Mouse (Mus musculus): ENCODE results near the gene Pitpnm2. TPM values are rescaled to one million over a fixed set of nuclear protein-coding genes. Genes with fewer than 3 reads are reported as not detected.

Pitpnm2 gene
- total and polyA plus RNA-seq, 3 experiments, result 7.0 to 22.2 TPM; not detected in 1

- peaks cover 4 to 15% of the 10 kb centered on the region in 2 experiments; a peak in 3 of 4 replicates for H3K4me1 ChIP-seq (ENCODE audit: control insufficient read depth in 1 of 2, insufficient read depth in 2 of 2, low read length in 2 of 2)
- no peaks in the 10 kb centered on the region for H3K9me3 ChIP-seq (replicated peaks; ENCODE audit: insufficient read depth, low read length)
- H3K9ac ChIP-seq (ENCODE audit: control insufficient read depth, low read depth, low read length, poor library complexity, severe bottlenecking), result no peak overlapping the region
- TF ChIP-seq HCFC1 (IDR thresholded peaks at IDR 0.05; ENCODE audit: low read depth, low read length) (no peak), RCOR1 (IDR thresholded peaks at IDR 0.05; ENCODE audit: low read depth, low read length) (peak; percentile 48; the same call in 1 of the 2 replicates), SMC3 (IDR thresholded peaks at IDR 0.05; ENCODE audit: low read depth, low read length) (no peak), EP300 (IDR thresholded peaks at IDR 0.05; ENCODE audit: low read depth in 1 of 2, low read length in 2 of 2) (peak; percentile 49 to 58; a peak in 3 of 4 replicates), TCF12 (IDR thresholded peaks at IDR 0.05; ENCODE audit: low read depth, low read length) (peak; percentile 53; the same call in 1 of the 2 replicates)
- H3K27me3 ChIP-seq (ENCODE audit: control insufficient read depth in 1 of 2, insufficient read depth in 2 of 2, low read length in 2 of 2), result no peaks in the 10 kb centered on the region
- DNase-seq (ENCODE audit: low read depth, low spot score), result peak; percentile 43
- no peaks in the 10 kb centered on the region for H3K79me2 ChIP-seq (ENCODE audit: control insufficient read depth, insufficient read depth, low read length, poor library complexity)
- H3K4me3 ChIP-seq (ENCODE audit: control insufficient read depth in 1 of 2, insufficient read depth in 1 of 2, low read depth in 2 of 2, low read length in 2 of 2), result no peak overlapping the region
- peaks cover 0 to 4% of the 10 kb centered on the region in 2 experiments; a peak in 2 of 4 replicates for H3K36me3 ChIP-seq (ENCODE audit: control insufficient read depth in 1 of 2, insufficient read depth in 2 of 2, low read length in 2 of 2)
- peak overlapping the region; percentile 3; the same call in 1 of the 2 replicates for H3K27ac ChIP-seq (ENCODE audit: control insufficient read depth, low read depth, low read length)
Measured at GRCm38 (mm10) chr5:124204127-124204794, 45.3 kb downstream of the Pitpnm2 start.

DNA sequence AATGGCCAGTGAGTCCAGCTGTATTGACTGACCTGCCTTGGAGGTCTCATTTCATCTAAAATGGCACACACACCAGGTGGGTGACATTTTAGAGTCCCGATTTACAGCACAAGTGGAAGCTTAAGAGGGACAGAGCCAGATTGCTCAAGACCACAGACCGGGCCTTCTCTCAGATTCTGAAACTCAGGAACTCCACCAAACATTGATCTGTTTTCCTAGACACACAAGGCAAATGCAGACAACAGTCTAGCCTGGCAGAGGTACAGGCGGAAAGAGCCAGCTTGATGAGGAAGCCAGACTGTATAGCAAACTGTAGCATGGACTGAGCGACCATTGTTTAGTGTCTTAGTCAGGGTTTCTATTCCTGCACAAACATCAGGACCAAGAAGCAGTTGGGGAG is 46.3 kb downstream of the Pitpnm2 start:
- TF ChIP-seq ZKSCAN1 (IDR thresholded peaks at IDR 0.05; ENCODE audit: low read depth, low read length), result no peak
- no peak for TF ChIP-seq POLR2AphosphoS5 (IDR thresholded peaks at IDR 0.05; ENCODE audit: borderline replicate concordance, low read depth, low read length)
- no peak for TF ChIP-seq RCOR1 (IDR thresholded peaks at IDR 0.05; ENCODE audit: low read depth, low read length)
- no peak for TF ChIP-seq MAZ (IDR thresholded peaks at IDR 0.05; ENCODE audit: low read depth, low read length)
- no peak for TF ChIP-seq JUND (IDR thresholded peaks at IDR 0.05; ENCODE audit: low read depth, low read length)
- H3K4me3 ChIP-seq (ENCODE audit: control insufficient read depth in 1 of 2, insufficient read depth in 1 of 2, low read depth in 2 of 2, low read length in 2 of 2), result no peak overlapping the region
- DNase-seq (ENCODE audit: low read depth, low spot score), result no peak
- peaks cover 0 to 4% of the 10 kb centered on the region in 2 experiments; a peak in 2 of 4 replicates for H3K36me3 ChIP-seq (ENCODE audit: control insufficient read depth in 1 of 2, insufficient read depth in 2 of 2, low read length in 2 of 2)
- H3K9me3 ChIP-seq (replicated peaks; ENCODE audit: insufficient read depth, low read length), result no peaks in the 10 kb centered on the region
- H3K27ac ChIP-seq (ENCODE audit: control insufficient read depth, low read depth, low read length), result no peak overlapping the region
- peaks cover 4 to 15% of the 10 kb centered on the region in 2 experiments; a peak in 3 of 4 replicates for H3K4me1 ChIP-seq (ENCODE audit: control insufficient read depth in 1 of 2, insufficient read depth in 2 of 2, low read length in 2 of 2)
- no peaks in the 10 kb centered on the region for H3K27me3 ChIP-seq (ENCODE audit: control insufficient read depth in 1 of 2, insufficient read depth in 2 of 2, low read length in 2 of 2)
- no peaks in the 10 kb centered on the region for H3K79me2 ChIP-seq (ENCODE audit: control insufficient read depth, insufficient read depth, low read length, poor library complexity)
- H3K9ac ChIP-seq (ENCODE audit: control insufficient read depth, low read depth, low read length, poor library complexity, severe bottlenecking), result no peak overlapping the region

DNA sequence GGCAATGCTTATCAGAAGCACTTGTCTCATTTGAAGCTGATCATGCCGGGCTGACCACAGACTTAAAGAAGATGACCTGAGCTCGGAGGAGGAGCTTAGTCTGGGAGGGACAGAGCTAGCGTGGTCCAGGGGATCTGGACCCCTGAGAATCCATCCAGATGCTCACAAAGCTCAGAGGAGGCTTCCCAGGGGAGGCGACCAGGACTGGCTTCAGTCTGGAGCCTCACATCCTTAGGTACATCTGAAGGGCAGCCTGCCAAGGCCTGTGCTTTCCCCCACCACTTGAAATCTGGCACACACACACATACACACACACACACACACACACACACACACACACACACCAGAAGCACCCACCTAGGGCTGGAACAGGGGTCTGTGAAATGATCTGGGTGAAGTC is 47.5 kb downstream of the Pitpnm2 start:
- H3K9ac ChIP-seq (ENCODE audit: control insufficient read depth, low read depth, low read length, poor library complexity, severe bottlenecking), result no peak overlapping the region
- H3K9me3 ChIP-seq (replicated peaks; ENCODE audit: insufficient read depth, low read length), result no peaks in the 10 kb centered on the region
- peaks cover 4 to 15% of the 10 kb centered on the region in 2 experiments; a peak in 3 of 4 replicates for H3K4me1 ChIP-seq (ENCODE audit: control insufficient read depth in 1 of 2, insufficient read depth in 2 of 2, low read length in 2 of 2)
- DNase-seq (ENCODE audit: low read depth, low spot score), result no peak
- no peak overlapping the region for H3K27ac ChIP-seq (ENCODE audit: control insufficient read depth, low read depth, low read length)
- no peaks in the 10 kb centered on the region for H3K79me2 ChIP-seq (ENCODE audit: control insufficient read depth, insufficient read depth, low read length, poor library complexity)
- TF ChIP-seq POLR2A (IDR thresholded peaks at IDR 0.05; ENCODE audit: control insufficient read depth in 1 of 2, insufficient read depth in 1 of 2, low read depth in 1 of 2, low read length in 2 of 2, poor library complexity in 1 of 2) (no peak), GATA1 (IDR thresholded peaks at IDR 0.05; ENCODE audit: low read depth, low read length) (no peak), USF2 (IDR thresholded peaks at IDR 0.05; ENCODE audit: borderline replicate concordance in 1 of 2, insufficient read depth in 1 of 2, low read depth in 1 of 2, low read length in 2 of 2) (no peak), TBP (IDR thresholded peaks at IDR 0.05; ENCODE audit: low read depth, low read length) (no peak), SMC3 (IDR thresholded peaks at IDR 0.05; ENCODE audit: low read depth, low read length) (no peak)
- no peak overlapping the region for H3K4me3 ChIP-seq (ENCODE audit: control insufficient read depth in 1 of 2, insufficient read depth in 1 of 2, low read depth in 2 of 2, low read length in 2 of 2)
- H3K36me3 ChIP-seq (ENCODE audit: control insufficient read depth in 1 of 2, insufficient read depth in 2 of 2, low read length in 2 of 2), result peaks cover 0 to 4% of the 10 kb centered on the region in 2 experiments; a peak in 2 of 4 replicates
- no peaks in the 10 kb centered on the region for H3K27me3 ChIP-seq (ENCODE audit: control insufficient read depth in 1 of 2, insufficient read depth in 2 of 2, low read length in 2 of 2)

Data from MEL (cell line).